Mouse (Mus musculus): Measurements from ENCODE around the gene Gcnt4.

The Gcnt4 gene

DNA sequence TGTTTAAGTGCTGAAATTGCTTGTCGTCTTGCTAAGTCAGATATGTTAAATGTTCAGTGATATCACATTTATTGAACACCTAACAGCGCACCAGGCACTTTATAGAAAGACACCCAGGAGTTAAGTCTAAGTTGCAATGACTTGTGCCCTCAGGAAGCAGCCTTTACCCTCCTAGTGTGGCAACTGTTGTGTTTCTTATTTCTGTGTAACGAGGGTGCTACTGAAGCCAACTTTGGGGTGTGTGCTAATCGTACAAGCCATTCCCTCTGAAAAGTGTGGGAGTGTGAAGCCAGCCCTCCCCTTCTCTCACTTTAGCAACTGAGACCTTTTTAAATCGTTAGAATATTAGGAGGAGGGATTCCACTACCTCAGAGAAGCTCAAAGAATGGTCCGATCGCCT, 23.2 kb downstream of the Gcnt4 start:
- DNase-seq (ENCODE audit: low read depth), result no peak

- DNase-seq (ENCODE audit: low read depth), result no peak
Observed at GRCm38 (mm10) chr13:96951880-96952279, 27.4 kb downstream of the Gcnt4 start.

- DNase-seq (ENCODE audit: low read depth), result peak; percentile 92
Observed at GRCm38 (mm10) chr13:96956466-96956865, 32.0 kb downstream of the Gcnt4 start.

DNA sequence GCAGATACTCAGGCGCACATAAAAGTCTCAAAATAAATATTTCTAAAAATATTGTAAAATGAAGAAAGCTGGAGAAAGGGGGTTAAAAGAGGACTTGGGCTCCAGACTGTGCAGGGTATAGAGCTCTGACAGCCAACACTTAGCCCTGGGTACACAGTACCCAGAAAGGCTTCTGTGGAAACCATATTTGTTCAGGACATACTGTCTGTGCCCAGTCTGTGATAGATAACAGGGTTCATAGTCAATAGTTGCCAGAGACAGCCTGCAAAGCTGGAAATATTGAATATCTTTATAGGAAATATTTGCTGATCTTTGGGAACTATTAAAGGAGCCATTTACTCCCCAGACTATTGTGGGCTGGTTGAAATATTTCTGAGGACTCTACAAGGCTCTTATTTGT, 35.5 kb downstream of the Gcnt4 start:
- no peak for DNase-seq (ENCODE audit: low read depth)

DNA sequence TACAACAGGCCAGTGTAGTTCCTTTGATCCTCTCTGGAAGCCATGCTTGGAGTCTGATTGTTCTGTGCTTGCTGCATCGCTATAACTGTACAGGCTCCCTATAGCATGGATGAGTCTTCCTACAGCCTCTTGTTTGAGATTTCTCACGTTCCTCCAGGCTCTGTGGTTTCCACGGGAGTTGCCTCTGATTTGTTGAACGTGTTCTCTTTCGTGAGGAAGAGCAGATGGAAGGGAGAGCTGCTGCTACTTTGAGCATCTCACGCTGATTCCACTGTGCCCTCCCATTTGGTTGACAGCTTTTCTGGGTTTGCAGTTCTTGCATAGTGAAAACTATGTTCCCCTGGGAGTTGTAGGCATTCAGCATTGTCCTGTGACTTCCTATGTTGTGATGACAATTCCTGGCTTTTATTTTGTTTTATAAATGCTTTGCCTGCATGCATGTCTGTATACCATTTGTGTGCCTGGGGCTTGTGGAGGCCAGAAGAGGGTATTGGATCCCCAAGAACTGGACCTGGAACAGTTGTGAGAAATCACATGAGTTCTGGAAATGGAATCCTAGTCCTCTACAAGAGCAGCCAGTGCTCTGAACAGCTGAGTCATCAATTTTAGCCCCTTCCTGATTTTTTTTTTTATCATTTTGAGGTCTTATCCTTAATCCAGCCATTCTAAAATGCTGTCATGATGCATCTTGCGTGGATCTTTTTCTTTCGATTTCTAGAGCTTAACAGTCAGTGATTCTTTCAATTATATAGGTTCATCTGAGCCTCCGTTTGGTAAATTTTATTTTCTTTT, 37.1 kb downstream of the Gcnt4 start:
- DNase-seq (ENCODE audit: low read depth), result no peak

DNA sequence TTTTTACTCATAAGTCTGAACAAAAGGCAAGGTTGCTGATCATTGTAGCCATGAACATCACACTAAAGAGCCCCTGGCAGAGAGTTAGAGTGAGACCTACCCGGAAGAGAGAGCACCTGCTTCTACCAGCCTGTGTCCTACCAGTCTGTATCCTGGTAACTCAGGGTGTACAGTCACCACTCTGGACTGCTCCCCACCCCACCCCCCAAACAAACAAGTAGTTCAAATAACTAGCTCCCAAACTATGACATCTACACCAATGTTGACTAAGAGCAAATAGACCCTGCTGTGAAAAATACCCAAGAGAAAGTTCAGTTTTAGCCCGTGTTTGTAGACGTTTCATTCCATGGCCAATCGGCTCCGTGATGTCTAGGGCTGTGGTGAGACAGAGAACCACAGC, 38.3 kb downstream of the Gcnt4 start:
- DNase-seq (ENCODE audit: low read depth), result no peak

DNA sequence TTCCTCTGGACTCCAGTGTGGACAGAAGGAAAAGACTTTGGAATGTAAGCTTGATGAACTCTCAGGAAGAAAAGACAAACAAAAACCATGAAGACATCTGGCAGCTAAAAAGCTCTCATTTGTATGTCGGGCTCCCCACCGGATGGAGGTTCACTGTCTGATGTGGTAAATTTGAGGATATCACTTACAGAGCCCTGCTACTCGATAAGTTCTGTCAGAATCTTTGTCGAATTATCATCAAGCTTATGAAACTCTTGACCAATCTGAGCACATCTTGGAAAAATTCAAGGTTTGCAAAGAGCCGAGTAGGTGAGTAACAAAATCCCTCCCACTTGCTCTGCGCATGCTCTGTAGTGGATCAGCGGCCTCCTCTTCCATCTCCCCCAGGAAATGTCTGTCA, 40.5 kb downstream of the Gcnt4 start:
- peak; percentile 75 for DNase-seq (ENCODE audit: low read depth)

GRCm38 (mm10) chr13:96966210-96967089, 42.0 kb downstream of the Gcnt4 start:
- DNase-seq (ENCODE audit: low read depth), result peak; percentile 38

DNA sequence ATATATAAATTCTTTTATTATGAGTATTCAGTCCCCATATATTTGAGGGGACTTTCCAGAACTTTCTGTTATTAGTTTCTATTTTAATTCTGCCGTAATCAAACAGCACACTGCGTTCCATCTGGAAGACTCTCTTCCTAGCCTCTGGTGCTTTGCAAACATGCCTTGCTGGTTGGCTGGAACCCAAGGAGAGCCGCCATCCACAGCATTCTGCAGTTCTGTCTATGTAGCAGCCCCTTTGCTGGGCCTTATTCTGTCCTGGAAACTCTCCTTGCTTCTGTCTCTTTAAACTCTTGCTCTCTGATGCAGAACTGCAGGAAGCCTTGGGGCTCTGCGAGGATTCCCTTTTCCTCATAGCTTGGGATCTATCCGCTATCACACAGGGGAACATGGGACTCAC, 42.6 kb downstream of the Gcnt4 start:
- DNase-seq (ENCODE audit: low read depth), result no peak

GRCm38 (mm10) chr13:96967822-96968221, 43.3 kb downstream of the Gcnt4 start:
- no peak for DNase-seq (ENCODE audit: low read depth)

GRCm38 (mm10) chr13:96971076-96971475, 46.6 kb downstream of the Gcnt4 start:
- no peak for DNase-seq (ENCODE audit: low read depth)

GRCm38 (mm10) chr13:96971861-96972282, 47.4 kb downstream of the Gcnt4 start:
- DNase-seq (ENCODE audit: low read depth), result no peak

DNA sequence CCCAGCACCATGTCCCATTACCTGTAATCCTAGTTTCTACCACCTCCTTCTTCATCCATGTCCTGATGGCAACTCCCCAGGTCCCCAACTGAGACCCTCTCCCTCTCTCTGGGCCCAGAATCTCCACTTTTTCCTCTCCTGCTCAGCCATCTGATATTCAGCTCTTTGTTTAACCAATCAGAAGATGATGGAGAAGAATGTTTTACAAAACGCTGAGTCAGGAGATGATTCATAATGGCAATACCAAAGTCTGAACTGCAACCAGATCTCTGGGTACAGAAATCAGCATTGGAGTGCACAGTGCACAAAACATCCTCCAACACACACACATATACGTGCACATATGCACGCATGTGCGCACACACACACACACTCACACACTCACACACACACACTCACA, 48.8 kb downstream of the Gcnt4 start:
- DNase-seq (ENCODE audit: low read depth), result no peak

GRCm38 (mm10) chr13:96976986-96977595, 52.6 kb downstream of the Gcnt4 start:
- no peak for DNase-seq (ENCODE audit: low read depth)

DNA sequence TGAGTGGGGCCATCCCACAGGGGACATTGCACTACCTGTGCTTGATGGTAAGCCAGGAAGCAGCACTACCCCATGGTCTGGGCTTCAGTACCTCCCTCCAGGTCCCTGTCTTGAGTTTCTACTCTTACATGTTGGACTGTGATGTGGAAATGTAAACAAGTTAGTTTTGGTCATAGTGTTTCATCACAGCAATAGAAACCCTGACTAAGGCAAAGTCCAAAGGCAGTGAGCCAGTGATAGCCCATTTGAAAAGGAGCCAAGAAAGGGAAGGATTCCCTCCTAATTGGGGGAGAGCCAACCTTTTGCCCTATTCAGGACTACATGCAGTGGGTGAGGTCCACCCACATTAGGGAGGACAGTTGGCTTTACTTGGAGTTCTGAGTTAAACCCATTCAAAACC, 56.1 kb downstream of the Gcnt4 start:
- DNase-seq (ENCODE audit: low read depth), result no peak

GRCm38 (mm10) chr13:96983251-96984126, 59.0 kb downstream of the Gcnt4 start:
- peak; percentile 57 for DNase-seq (ENCODE audit: low read depth)

GRCm38 (mm10) chr13:96984688-96985087, 60.2 kb downstream of the Gcnt4 start:
- no peak for DNase-seq (ENCODE audit: low read depth)

DNA sequence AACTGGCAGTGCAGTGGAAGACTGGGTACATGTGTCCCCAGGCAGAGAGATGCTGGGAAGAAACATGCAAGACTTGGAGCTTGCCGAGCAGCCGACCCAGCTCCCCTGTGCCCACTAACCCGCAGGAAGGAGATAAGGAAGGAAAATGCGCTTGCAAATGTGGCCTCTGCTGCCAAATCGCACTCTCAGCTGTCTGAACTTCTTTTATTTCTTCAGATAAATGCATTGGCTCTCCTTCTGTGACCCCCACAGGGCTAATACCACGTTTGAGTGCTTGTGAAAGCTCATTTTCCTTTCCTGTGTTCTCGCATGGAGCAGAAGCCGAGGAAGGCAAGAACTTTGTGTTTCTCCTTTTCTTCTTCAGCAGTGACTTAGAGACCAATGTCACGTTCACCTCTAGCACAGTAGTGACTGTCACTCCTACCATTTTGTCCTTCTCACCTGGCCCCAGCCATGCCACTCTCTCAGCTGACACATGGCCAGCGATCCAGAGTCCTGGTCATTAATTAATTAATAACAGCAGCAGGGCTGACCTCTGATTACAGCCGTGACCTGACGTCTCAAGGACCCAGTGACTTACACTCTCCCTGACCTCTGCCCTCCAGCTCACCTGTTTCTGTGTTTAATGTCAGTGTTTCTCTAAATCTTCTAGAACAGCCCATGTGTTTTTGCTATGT, 61.2 kb downstream of the Gcnt4 start:
- DNase-seq (ENCODE audit: low read depth), result no peak

GRCm38 (mm10) chr13:96989129-96989528, 64.6 kb downstream of the Gcnt4 start:
- no peak for DNase-seq (ENCODE audit: low read depth)

DNA sequence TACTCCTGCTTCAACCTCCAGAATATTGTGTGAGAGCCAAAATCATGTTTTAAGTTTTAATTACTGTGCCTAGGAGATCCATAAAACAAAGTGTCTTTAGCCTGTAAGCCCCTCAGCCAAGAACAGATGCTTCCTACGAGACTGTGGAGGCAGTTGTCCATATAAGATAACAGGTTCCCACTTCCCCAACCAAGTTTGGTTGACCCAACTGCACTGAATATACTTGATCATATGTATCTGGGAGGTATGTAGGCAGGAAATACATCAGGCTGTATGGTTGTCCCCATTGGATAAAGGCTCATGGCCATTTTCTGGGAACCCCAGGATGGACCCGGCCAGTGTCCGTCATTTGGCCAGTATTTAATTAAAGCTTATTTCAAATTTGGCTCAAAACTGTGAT, 65.6 kb downstream of the Gcnt4 start:
- DNase-seq (ENCODE audit: low read depth), result no peak

GRCm38 (mm10) chr13:96990561-96991265, 66.2 kb downstream of the Gcnt4 start:
- no peak for DNase-seq (ENCODE audit: low read depth)
